Mouse (Mus musculus) neural tube, embryonic 12.5 days (tissue): ENCODE results near the gene Pitpnm2. TPM values are rescaled to one million over a fixed set of nuclear protein-coding genes. Genes with fewer than 3 reads are reported as not detected.

ENCODE experiments used
- ATAC-seq: fragments of 200-750 bp; cut with Nextera tagmentation; 2 replicates; pipeline ENCODE4 v1.8.0; 2017; ENCODE audit warnings: low read depth, mild to moderate bottlenecking, moderate TSS enrichment, moderate library complexity; ENCODE audit not compliant: low FRiP score
- H3K27ac ChIP-seq: fragments of 300-500 bp; sonication (generic); 2 replicates; pipeline ENCODE4 v1.5.1; 2016
- H3K27me3 ChIP-seq: fragments of 300-500 bp; sonication (generic); replicated peaks from 2 replicates; pipeline ENCODE4 v1.6.1; 2016; ENCODE audit warnings: mild to moderate bottlenecking
- H3K36me3 ChIP-seq: fragments of 300-500 bp; sonication (generic); 2 replicates; pipeline ENCODE4 v1.6.1; 2016; ENCODE audit warnings: mild to moderate bottlenecking
- H3K4me1 ChIP-seq: fragments of 300-500 bp; sonication (generic); 2 replicates; pipeline ENCODE4 v1.6.1; 2016
- H3K4me2 ChIP-seq: fragments of 300-500 bp; sonication (generic); replicated peaks from 2 replicates; pipeline ENCODE4 v1.6.1; 2016; ENCODE audit warnings: mild to moderate bottlenecking
- H3K4me3 ChIP-seq: fragments of 300-500 bp; sonication (generic); 2 replicates; pipeline ENCODE4 v1.5.1; 2016
- H3K9ac ChIP-seq: fragments of 300-500 bp; sonication (generic); 2 replicates; pipeline ENCODE4 v1.6.1; 2016; ENCODE audit warnings: mild to moderate bottlenecking
- H3K9me3 ChIP-seq: fragments of 300-500 bp; sonication (generic); 2 replicates; pipeline ENCODE4 v1.6.1; 2016; ENCODE audit warnings: mild to moderate bottlenecking
- WGBS: fragments of 180-500 bp; shearing (Covaris S2); methylation state at CpG from one replicate; pipeline ENCODE4 v1.1.7; 2016; 5-methylcytosine and 5-hydroxymethylcytosine counted together
- polyA plus RNA-seq: library from polyadenylated mRNA; unstranded; fragments of >200 nt; fragmentation: Nextera tagmentation; extraction: Ambion mirVana; gene quantifications from 2 replicates; pipeline ENCODE4 v1.2.1, GENCODE M21; 2016

The Pitpnm2 gene
- polyA plus RNA-seq, 1 experiment from 2014 or later: 7.4 TPM

DNA sequence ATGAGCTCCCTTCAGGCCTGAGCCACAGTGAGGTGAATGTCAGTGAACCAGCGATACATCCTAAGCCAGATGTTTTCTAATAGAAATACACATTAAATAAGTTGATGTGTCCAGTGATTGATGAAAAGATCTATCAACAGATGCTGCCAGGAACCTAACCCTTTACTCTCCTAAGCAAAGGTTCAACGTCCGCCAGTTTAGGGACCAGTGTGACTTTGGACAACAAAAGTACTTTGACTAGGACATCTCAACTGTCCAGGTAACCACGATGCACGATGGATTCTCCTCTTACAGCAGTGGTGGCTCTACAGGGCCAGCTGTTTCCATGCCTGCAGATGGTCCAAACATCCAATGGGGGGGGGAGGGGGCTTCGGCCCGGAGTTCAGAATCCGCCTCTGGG is 5.1 kb downstream of the Pitpnm2 start:
- Histone ChIP-seq H3K4me2 (no peak overlapping the region), H3K27me3 (no peaks in the 10 kb centered on the region), H3K36me3 (no peaks in the 10 kb centered on the region; the same call in 1 of the 2 replicates), H3K9ac (no peak overlapping the region), H3K27ac (no peak overlapping the region), H3K9me3 (no peaks in the 10 kb centered on the region), H3K4me1 (peaks cover 32% of the 10 kb centered on the region), H3K4me3 (no peak overlapping the region)
- 96% methylated on average over 8 of the region's 8 CpGs for WGBS
- no peak for ATAC-seq

DNA sequence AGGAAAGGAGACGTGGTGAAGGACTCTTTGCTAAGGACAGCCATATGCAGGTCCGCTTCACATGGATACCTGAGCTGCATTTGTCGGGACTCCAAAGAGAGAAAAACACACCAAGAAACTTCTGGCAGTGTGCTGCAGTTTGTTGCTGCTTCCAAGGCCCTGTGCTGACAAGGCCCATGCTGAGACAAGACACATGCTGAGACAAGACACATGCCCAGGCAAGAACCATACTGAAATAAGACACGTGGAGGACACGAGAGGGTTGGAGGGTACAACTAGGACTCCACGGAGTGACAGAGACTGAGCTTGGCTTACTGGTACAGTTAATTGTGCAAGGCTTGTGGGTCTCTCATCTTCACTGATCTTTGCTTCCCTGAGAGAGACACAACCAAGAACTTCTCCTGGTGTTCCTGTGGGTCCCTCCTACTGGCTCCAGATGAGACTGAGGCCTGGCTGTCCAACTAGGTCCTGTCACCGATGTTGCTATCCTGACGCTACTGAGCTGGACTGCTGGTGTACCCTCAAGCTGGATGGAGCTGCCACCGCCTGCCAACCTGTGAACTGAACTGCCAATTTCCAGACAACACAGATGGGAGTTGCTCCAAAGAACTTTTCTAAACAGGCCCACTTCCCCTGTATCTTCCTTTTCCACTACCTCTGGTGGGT is 6.2 kb downstream of the Pitpnm2 start:
- Histone ChIP-seq H3K9ac (no peak overlapping the region), H3K36me3 (no peaks in the 10 kb centered on the region; the same call in 1 of the 2 replicates), H3K27ac (no peak overlapping the region), H3K4me1 (peaks cover 25% of the 10 kb centered on the region), H3K4me2 (no peak overlapping the region), H3K9me3 (no peaks in the 10 kb centered on the region), H3K4me3 (no peak overlapping the region), H3K27me3 (no peaks in the 10 kb centered on the region)
- ATAC-seq: no peak
- WGBS: 91% methylated on average over 9 of the region's 9 CpGs

DNA sequence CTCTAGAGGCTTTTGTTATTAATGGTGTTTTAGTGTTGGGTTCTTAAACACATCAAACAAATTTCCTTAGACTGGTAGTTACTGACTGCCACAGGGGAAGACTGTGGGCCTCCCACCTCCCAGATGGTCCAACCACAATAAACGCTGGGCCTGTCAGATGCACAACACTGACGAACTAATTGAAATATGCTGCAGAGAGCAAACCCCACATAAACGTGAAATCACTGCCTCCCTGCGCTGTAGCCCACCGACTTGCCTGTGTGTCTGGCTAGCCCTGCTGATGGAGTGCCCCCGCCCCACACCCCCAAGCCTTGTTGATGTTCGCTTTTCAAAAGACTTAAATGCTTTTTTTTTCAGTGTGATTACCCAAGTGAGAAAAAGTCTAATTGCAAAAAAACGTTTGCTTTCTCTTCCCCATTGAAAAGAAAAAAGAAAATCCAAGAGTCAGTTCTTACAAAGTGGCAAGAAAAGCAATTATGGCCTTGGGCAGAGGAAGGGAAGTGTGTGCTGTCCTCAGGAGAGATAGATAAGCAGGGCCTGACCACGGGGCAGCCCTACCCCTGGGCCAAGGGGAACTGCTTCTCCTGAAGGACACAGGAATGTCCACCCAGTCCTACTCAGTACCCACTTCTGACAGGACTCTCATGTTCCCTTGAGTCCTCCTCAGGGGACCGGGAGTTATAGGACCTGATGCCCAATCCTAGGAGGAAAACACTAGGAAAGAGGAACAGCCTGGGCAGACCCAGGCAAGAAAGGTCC is 7.7 kb downstream of the Pitpnm2 start:
- Histone ChIP-seq H3K9ac (no peak overlapping the region; the same call in 1 of the 2 replicates), H3K9me3 (no peaks in the 10 kb centered on the region), H3K36me3 (no peaks in the 10 kb centered on the region; the same call in 1 of the 2 replicates), H3K4me1 (peaks cover 20% of the 10 kb centered on the region), H3K4me2 (peak overlapping the region; percentile 32), H3K4me3 (no peak overlapping the region), H3K27ac (0 out of 2 replicates have a peak overlapping the region, but pooled peaks have one; percentile 32), H3K27me3 (no peaks in the 10 kb centered on the region)
- WGBS: 38% methylated on average over 10 of the region's 10 CpGs
- no peak for ATAC-seq

DNA sequence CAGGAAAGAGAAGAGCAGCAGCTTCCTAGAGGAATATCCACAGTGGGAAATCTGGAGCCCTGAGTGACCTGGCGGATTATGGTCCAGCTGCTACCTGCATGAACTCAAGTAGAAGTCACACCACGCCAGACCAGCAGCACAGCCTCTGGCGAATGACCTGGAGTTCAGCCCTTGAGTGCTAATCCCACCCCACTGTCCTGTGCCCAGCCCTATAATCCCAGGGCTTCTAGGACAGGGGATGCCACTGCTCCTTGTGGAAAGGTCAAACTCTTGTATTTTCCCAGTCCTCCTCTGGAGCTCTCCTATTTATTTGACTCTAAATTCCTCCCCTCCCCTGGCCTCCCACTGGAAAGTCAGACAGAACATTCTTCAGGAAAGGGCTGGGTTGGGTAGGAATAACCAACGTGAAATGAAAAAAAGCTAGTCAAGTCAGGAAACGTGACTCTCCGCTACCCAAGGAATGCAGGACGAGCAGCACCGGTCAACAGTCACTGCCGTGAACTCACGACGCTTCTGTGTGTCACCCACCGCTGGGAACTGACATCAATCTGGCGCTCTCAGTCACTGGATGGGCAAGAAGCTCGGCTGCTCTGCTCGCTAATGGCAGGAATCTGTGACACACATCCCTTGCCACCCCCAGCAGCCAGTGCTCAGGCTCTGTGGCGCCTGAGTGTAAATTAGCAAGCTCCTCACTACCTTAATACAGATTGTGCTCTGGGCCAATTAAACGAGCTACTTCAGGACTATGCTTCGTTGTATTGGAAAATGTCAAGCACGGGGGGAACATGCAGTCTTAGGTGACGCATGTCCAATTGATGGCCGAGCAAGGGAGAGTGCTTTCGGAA is 8.5 kb downstream of the Pitpnm2 start:
- Histone ChIP-seq H3K4me3 (no peak overlapping the region), H3K36me3 (no peaks in the 10 kb centered on the region; the same call in 1 of the 2 replicates), H3K4me1 (peaks cover 20% of the 10 kb centered on the region), H3K9ac (no peak overlapping the region; the same call in 1 of the 2 replicates), H3K4me2 (peak overlapping the region; percentile 32), H3K9me3 (no peaks in the 10 kb centered on the region), H3K27me3 (no peaks in the 10 kb centered on the region), H3K27ac (no peak overlapping the region)
- 30% methylated on average over 22 of the region's 22 CpGs for WGBS
- ATAC-seq: no peak

DNA sequence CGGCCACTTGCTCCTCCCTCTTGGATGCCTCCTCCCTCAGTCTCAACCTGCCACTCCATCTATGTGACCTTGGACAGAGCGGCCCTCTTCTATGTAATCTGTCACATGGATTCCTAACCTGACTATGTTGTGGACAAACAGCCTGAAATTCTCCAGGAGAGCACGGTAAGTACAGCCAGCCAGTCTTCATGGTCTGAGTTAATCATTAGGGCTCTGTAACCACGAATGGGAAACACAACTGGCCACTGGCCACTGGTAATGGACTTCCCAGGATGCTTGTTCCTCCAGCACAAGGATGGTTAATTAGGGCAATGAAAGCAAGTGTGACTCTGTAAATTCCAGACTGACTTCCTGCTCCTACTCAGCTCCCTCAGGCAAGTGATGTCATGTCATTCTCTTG is 13.4 kb downstream of the Pitpnm2 start:
- Histone ChIP-seq H3K4me1 (peaks cover 31% of the 10 kb centered on the region), H3K36me3 (no peaks in the 10 kb centered on the region), H3K27me3 (no peaks in the 10 kb centered on the region), H3K9me3 (no peaks in the 10 kb centered on the region), H3K4me2 (no peak overlapping the region), H3K27ac (no peak overlapping the region), H3K9ac (no peak overlapping the region), H3K4me3 (no peak overlapping the region)
- 65% methylated on average over 4 of the region's 4 CpGs for WGBS
- ATAC-seq: no peak

DNA sequence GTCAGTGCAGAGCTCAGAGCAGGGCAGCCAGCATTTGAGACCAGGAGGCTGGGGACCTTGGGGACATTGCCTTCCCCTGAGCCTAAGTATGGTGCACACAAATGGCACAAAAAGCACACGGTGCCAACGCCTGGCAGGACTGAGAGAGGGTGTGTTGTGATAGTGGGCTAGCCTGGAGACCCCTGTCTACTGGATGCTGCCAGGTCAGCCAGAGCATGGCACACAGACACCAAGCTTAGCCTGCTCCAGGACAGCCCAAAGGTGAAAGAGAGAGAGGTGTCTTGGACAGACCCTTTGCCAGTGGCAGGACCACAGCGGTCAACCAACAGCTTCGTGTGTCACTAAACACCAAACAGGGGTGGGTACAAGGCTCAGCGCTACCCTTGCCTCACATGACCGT is 14.8 kb downstream of the Pitpnm2 start:
- no peak for ATAC-seq
- no peak overlapping the region for H3K27ac ChIP-seq
- no peaks in the 10 kb centered on the region for H3K36me3 ChIP-seq

DNA sequence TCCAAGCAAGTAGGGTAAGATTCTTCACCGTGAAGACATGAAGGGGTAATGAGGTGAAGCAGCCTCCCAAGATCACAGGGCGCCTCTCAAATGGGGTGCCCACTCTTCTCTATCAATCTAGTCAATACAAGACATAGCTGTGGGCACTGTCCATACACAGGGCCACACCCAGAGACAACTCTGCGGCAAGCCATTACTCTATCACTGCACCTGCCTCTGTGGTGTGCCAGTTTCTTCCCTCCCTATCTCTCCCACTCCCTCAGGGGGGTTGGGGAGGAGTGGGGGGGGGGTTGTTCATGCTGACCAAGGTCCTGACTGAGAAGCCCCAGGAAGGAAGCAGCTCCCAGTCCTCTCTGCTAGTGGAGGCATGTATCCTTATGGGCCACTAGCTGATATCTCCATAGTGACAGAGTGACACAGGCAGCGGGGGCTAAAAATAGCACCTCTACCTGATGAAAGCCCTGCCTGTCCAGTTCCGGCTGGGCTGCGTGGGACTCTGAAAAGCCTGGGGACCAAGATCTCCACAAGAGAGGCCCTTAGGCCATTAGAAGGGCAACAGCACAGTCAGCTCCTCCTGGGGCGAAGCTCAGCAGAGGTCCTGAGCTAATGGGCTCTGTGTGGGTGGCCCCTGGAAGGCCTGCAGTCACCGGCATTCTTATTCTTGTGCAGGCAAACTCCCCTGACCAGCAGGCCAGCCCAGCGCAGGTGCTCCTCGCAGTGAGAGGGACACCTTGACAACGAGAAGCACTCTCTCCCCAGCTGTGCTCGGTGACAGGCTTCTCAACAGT is 15.5 kb downstream of the Pitpnm2 start:
- H3K36me3 ChIP-seq: no peaks in the 10 kb centered on the region
- WGBS: 61% methylated on average over 12 of the region's 12 CpGs
- no peaks in the 10 kb centered on the region for H3K9me3 ChIP-seq
- ATAC-seq: no peak
- H3K4me1 ChIP-seq: peaks cover 31% of the 10 kb centered on the region; the same call in 1 of the 2 replicates
- H3K27ac ChIP-seq: no peak overlapping the region
- no peak overlapping the region for H3K4me2 ChIP-seq
- H3K9ac ChIP-seq: no peak overlapping the region
- H3K4me3 ChIP-seq: no peak overlapping the region
- H3K27me3 ChIP-seq: no peaks in the 10 kb centered on the region

More for the DNA sequence above, 14.8 kb downstream of the Pitpnm2 start:
- H3K4me1 ChIP-seq: peaks cover 31% of the 10 kb centered on the region; the same call in 1 of the 2 replicates
- H3K4me3 ChIP-seq: no peak overlapping the region
- no peaks in the 10 kb centered on the region for H3K9me3 ChIP-seq
- no peak overlapping the region for H3K4me2 ChIP-seq
- H3K9ac ChIP-seq: no peak overlapping the region
- no peaks in the 10 kb centered on the region for H3K27me3 ChIP-seq
- WGBS: 94% methylated on average over 6 of the region's 6 CpGs

DNA sequence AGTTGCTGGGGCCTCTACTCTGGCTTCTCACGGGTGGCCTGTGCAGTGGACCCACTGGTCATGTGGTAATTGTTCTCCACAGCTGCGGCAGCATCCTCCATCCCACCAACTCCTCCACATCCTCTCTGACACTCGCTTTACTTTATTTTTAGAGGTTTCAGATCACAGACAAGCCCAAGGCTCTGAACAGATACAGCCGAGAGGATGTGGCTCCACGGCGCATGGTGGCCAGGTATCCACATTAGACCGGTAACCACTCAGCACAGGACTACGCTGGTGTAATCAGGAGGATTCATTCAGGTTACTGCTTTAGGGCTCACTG is 16.5 kb downstream of the Pitpnm2 start:
- Histone ChIP-seq H3K4me3 (no peak overlapping the region), H3K27me3 (no peaks in the 10 kb centered on the region), H3K4me1 (peaks cover 31% of the 10 kb centered on the region; the same call in 1 of the 2 replicates), H3K36me3 (no peaks in the 10 kb centered on the region), H3K9ac (no peak overlapping the region), H3K27ac (no peak overlapping the region), H3K4me2 (no peak overlapping the region), H3K9me3 (no peaks in the 10 kb centered on the region)
- no peak for ATAC-seq
- 86% methylated on average over 8 of the region's 8 CpGs for WGBS

DNA sequence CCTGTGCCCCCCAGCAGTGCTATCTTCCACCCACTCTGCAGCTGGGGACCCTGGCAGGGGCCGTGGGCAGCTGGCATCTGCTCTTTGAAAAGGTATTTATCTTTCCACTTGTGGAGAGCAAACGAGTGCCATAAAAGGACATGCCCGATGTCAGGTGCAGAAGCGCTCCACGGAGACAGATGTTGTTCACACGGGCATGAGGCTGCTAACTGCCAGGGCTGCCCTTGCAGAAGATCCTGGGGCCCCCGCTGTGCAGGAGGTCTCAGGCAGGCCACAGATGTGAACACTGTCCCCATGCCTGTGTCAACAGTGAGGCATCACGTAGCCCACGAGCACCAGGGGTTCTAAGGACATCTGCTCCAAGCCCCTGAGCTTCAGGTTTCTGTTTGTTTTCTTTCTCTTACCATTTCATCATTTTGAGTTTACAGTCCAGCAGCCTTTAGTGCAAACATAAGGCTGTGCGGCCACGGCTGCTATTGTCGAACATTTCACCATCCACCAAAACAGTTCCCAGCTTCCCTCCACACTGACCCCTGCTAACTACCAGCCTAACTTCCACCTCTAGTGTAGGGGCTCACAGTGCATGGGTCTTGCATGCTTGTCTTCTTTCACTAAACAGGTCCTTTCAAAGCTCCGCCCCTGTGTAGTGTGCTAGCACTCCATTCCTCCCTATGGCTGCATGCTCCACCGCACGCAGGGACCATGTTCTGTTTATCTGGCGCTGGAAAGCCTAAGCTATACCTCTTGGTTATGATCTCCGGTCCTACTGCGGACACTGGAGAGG is 17.0 kb downstream of the Pitpnm2 start:
- Histone ChIP-seq H3K4me1 (peaks cover 31% of the 10 kb centered on the region; the same call in 1 of the 2 replicates), H3K9me3 (no peaks in the 10 kb centered on the region), H3K27ac (no peak overlapping the region), H3K27me3 (no peaks in the 10 kb centered on the region), H3K4me2 (no peak overlapping the region), H3K36me3 (no peaks in the 10 kb centered on the region), H3K4me3 (no peak overlapping the region), H3K9ac (no peak overlapping the region)
- ATAC-seq: no peak
- WGBS: 59% methylated on average over 18 of the region's 18 CpGs

DNA sequence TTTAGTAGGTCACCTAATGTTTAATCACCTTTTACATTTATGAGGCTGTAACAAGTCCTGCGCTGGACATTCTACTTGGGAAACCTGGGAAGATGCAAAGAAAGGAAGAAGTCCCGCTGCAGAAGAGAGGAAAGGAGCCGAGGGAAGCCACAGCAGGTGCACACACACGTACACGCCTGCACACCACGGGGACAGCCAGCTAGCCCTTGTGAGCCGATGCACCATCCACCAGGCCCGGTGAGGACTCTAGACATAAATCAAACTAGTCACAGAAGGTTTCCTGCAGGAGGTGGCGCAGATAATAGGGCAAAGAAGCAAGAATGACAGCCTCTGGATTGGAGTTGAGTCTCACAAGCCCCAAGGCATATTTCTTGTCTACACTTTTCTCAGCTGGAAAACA is 19.1 kb downstream of the Pitpnm2 start:
- no peaks in the 10 kb centered on the region for H3K36me3 ChIP-seq
- no peak overlapping the region for H3K27ac ChIP-seq
- H3K4me1 ChIP-seq: peaks cover 31% of the 10 kb centered on the region; the same call in 1 of the 2 replicates
- H3K27me3 ChIP-seq: no peaks in the 10 kb centered on the region
- no peak overlapping the region for H3K4me3 ChIP-seq
- H3K9me3 ChIP-seq: no peaks in the 10 kb centered on the region
- H3K9ac ChIP-seq: no peak overlapping the region
- ATAC-seq: no peak
- H3K4me2 ChIP-seq: no peak overlapping the region
- WGBS: 55% methylated on average over 9 of the region's 9 CpGs

DNA sequence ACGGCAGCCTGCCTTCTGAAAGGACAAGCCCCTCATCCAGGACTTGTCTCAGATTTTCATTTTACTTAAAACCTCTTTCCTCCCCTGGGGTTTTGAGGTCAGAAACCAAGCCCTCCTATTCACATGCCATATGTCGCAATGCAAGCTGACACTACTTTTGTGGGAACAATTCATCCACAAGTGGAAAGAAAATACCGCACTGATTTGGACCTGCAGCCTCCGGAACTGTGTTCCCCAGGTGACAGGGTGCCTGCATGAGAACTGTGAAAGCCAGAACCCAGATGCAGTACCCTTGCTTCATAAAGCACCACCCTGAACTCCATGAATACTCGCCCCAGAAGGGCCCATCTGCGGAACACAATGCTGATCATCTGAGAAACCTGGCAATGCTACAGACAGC is 22.4 kb downstream of the Pitpnm2 start:
- Histone ChIP-seq H3K4me3 (no peak overlapping the region), H3K4me2 (no peak overlapping the region), H3K9ac (no peak overlapping the region), H3K36me3 (no peaks in the 10 kb centered on the region), H3K27me3 (no peaks in the 10 kb centered on the region), H3K4me1 (peaks cover 20% of the 10 kb centered on the region; the same call in 1 of the 2 replicates), H3K9me3 (no peaks in the 10 kb centered on the region), H3K27ac (no peak overlapping the region)
- no peak for ATAC-seq
- whole genome bisulfite sequencing: 63% methylated on average over 6 of the region's 6 CpGs
